Mouse (Mus musculus) ES-Bruce4 (cell line): Measurements from ENCODE around the gene Cd101. TPM values are rescaled to one million over a fixed set of nuclear protein-coding genes. Genes with fewer than 3 reads are reported as not detected.

ENCODE experiments used
- H3K27ac ChIP-seq: 2 replicates; pipeline ENCODE4 v1.5.1; 2012; ENCODE audit warnings: low read length, inconsistent platforms; ENCODE audit not compliant: insufficient read depth
- H3K27me3 ChIP-seq: 2 replicates; pipeline ENCODE4 v1.6.1; 2012; ENCODE audit warnings: mild to moderate bottlenecking, low read length, inconsistent platforms; ENCODE audit not compliant: control insufficient read depth, poor library complexity, insufficient read depth, severe bottlenecking
- H3K36me3 ChIP-seq: 2 replicates; pipeline ENCODE4 v1.6.1; 2012; ENCODE audit warnings: inconsistent platforms, mild to moderate bottlenecking, low read length, moderate library complexity; ENCODE audit not compliant: control insufficient read depth, poor library complexity, insufficient read depth, severe bottlenecking
- H3K4me1 ChIP-seq: one replicate; pipeline ENCODE4 v1.8.1; 2011; ENCODE audit warnings: low read length; ENCODE audit not compliant: control insufficient read depth, insufficient read depth
- H3K4me3 ChIP-seq: 2 replicates; pipeline ENCODE4 v1.5.1; 2011; ENCODE audit warnings: low read depth, mild to moderate bottlenecking, low read length
- H3K9ac ChIP-seq: 2 replicates; pipeline ENCODE4 v1.6.1; 2012; ENCODE audit warnings: low read depth, mild to moderate bottlenecking, inconsistent platforms; ENCODE audit not compliant: poor library complexity, severe bottlenecking
- H3K9me3 ChIP-seq: replicated peaks from 2 replicates; pipeline ENCODE4 v1.6.1; 2012; ENCODE audit warnings: mild to moderate bottlenecking, low read length, inconsistent platforms; ENCODE audit not compliant: control insufficient read depth, poor library complexity, insufficient read depth, severe bottlenecking
- CTCF ChIP-seq: IDR thresholded peaks from one replicate; pipeline ENCODE4 v1.8.1; 2011; ENCODE audit warnings: low read depth, low read length
- EP300 ChIP-seq: IDR thresholded peaks from 2 replicates; pipeline ENCODE4 v1.6.1; 2011; ENCODE audit warnings: low read depth, low read length; ENCODE audit not compliant: insufficient read depth
- POLR2A ChIP-seq: IDR thresholded peaks from one replicate; pipeline ENCODE4 v1.8.1; 2011; ENCODE audit warnings: low read length; ENCODE audit not compliant: insufficient read depth
- polyA plus RNA-seq: library from polyadenylated mRNA; stranded (reverse); fragments of >200 nt; gene quantifications from 2 replicates; pipeline ENCODE4 v1.2.4, GENCODE M21; 2011; ENCODE audit warnings: low read depth; ENCODE audit not compliant: missing spikeins, insufficient read depth, insufficient read length

Gene Cd101
- polyA plus RNA-seq, 1 experiment: not detected

- Histone ChIP-seq H3K27me3 (no peaks in the 10 kb centered on the region), H3K9me3 (no peaks in the 10 kb centered on the region), H3K27ac (no peak overlapping the region), H3K9ac (no peak overlapping the region), H3K36me3 (no peaks in the 10 kb centered on the region), H3K4me1 (no peaks in the 10 kb centered on the region), H3K4me3 (no peak overlapping the region)
- TF ChIP-seq EP300 (no peak), POLR2A (no peak), CTCF (no peak)
Observed at GRCm38 (mm10) chr3:101007112-101007782, 22.1 kb downstream of the Cd101 start.

DNA sequence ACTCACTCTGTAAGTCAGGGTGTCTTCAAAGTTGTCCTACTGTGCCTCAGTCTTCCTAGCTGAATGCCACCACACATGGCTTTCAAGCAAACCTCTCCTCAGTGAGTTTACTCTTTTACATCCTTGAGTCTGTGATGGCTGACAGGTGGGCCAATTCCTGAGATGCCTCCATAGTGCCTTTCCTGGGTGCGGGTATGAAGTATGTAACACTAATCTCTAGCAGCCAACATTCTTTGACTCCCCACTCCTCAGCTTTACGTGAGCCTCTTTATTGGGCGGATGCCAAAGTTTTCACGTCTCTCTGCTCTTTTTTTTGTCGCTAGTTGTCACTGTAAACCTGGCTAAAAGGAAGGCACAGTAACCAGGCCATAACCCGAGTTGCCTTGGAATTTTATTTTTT is 24.0 kb downstream of the Cd101 start:
- TF ChIP-seq CTCF (no peak), POLR2A (no peak)
- Histone ChIP-seq H3K27me3 (no peaks in the 10 kb centered on the region), H3K4me3 (no peak overlapping the region), H3K36me3 (no peaks in the 10 kb centered on the region), H3K27ac (no peak overlapping the region), H3K4me1 (no peaks in the 10 kb centered on the region), H3K9ac (no peak overlapping the region), H3K9me3 (no peaks in the 10 kb centered on the region)

GRCm38 (mm10) chr3:101003575-101004356 is 25.6 kb downstream of the Cd101 start:
- TF ChIP-seq POLR2A: no peak
- TF ChIP-seq CTCF: no peak
- no peak for TF ChIP-seq EP300
- Histone ChIP-seq H3K9ac (no peak overlapping the region), H3K4me1 (no peaks in the 10 kb centered on the region), H3K27me3 (no peaks in the 10 kb centered on the region), H3K4me3 (no peak overlapping the region), H3K36me3 (no peaks in the 10 kb centered on the region), H3K27ac (no peak overlapping the region), H3K9me3 (no peaks in the 10 kb centered on the region)

- Histone ChIP-seq H3K4me1 (no peaks in the 10 kb centered on the region), H3K27ac (no peak overlapping the region), H3K4me3 (no peak overlapping the region), H3K27me3 (no peaks in the 10 kb centered on the region), H3K9me3 (no peaks in the 10 kb centered on the region), H3K9ac (no peak overlapping the region), H3K36me3 (no peaks in the 10 kb centered on the region)
- TF ChIP-seq CTCF (no peak), EP300 (no peak), POLR2A (no peak)
Observed at GRCm38 (mm10) chr3:100999732-101000131, 29.6 kb downstream of the Cd101 start.

- Histone ChIP-seq H3K9ac (no peak overlapping the region), H3K4me3 (no peak overlapping the region), H3K4me1 (no peaks in the 10 kb centered on the region), H3K36me3 (no peaks in the 10 kb centered on the region), H3K27ac (no peak overlapping the region), H3K27me3 (no peaks in the 10 kb centered on the region), H3K9me3 (no peaks in the 10 kb centered on the region)
- TF ChIP-seq EP300 (no peak), CTCF (peak; percentile 95)
Observed at GRCm38 (mm10) chr3:100998904-100999340, 30.4 kb downstream of the Cd101 start.

DNA sequence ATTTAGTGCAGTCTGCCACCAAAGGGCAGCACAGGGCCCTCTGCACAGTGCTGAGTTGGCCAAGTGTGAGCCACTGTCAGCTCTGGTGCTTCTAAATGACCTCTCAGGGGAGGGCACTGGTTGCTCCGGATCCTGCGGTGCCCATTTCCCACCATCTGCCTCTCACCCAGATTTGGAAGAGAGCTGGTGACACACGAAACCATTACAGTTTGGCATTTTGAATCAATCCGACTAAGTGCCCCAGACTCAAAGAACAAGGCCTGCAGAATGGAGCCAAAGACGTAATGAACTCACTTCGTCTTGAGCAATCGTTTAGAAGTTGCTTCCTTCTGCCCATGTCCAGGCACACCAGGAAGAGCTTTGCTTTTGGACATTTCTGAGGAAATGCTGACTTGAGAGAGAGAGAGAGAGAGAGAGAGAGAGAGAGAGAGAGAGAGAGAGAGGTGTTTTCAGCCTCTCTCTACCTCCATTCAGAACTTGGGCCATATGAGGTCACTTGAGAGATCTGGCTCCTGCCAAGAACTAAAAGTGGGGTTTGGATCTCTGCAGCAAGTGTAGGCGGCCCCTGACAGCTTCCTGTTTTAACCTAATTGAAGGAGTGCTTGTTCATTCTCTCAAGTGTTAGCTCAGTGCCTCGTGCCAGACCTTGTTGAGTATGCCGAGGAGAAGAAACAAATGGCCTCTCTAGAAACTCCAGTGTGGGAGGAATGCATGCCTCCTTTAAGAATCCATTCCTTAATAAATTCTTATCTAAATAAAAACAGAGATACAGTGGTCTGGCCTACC is 31.4 kb downstream of the Cd101 start:
- Histone ChIP-seq H3K9me3 (no peaks in the 10 kb centered on the region), H3K36me3 (no peaks in the 10 kb centered on the region), H3K9ac (no peak overlapping the region), H3K4me1 (no peaks in the 10 kb centered on the region), H3K27me3 (no peaks in the 10 kb centered on the region), H3K27ac (no peak overlapping the region), H3K4me3 (no peak overlapping the region)
- TF ChIP-seq EP300 (no peak), CTCF (no peak), POLR2A (no peak)
